Mouse (Mus musculus) kidney, adult 8-10 months (tissue): ENCODE data around the gene Nacc2.

Source experiments
- DNase-seq, 2 experiments: peaks; one replicate each; pipeline ENCODE4 v3.0.0; 2022

The Nacc2 gene

GRCm38 (mm10) chr2:26139034-26139544, 16.1 kb upstream of the Nacc2 start:
- no peak for DNase-seq

- DNase-seq: peak; percentile 33 to 52
Measured at GRCm38 (mm10) chr2:26138252-26139033, 15.4 kb upstream of the Nacc2 start.

DNA sequence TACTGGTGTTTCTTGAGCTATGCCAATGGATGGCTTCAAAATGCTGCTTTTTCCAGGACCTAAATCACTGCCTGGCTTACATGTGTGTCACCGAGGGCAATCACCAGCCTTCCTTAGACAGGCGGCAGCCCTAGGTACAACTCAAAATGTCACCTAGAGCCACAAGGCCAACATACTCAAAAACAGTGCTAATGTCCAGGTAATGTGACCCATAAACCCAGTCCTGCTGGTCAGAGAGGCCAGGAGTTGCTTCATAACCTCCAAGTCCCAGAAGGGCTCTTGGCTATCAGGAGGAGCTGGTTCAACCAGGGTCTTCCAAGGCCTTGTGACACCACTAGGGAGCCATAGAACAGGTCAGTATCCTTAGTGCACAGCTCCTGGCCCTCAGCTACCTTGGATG, 11.6 kb upstream of the Nacc2 start:
- DNase-seq: no peak

DNA sequence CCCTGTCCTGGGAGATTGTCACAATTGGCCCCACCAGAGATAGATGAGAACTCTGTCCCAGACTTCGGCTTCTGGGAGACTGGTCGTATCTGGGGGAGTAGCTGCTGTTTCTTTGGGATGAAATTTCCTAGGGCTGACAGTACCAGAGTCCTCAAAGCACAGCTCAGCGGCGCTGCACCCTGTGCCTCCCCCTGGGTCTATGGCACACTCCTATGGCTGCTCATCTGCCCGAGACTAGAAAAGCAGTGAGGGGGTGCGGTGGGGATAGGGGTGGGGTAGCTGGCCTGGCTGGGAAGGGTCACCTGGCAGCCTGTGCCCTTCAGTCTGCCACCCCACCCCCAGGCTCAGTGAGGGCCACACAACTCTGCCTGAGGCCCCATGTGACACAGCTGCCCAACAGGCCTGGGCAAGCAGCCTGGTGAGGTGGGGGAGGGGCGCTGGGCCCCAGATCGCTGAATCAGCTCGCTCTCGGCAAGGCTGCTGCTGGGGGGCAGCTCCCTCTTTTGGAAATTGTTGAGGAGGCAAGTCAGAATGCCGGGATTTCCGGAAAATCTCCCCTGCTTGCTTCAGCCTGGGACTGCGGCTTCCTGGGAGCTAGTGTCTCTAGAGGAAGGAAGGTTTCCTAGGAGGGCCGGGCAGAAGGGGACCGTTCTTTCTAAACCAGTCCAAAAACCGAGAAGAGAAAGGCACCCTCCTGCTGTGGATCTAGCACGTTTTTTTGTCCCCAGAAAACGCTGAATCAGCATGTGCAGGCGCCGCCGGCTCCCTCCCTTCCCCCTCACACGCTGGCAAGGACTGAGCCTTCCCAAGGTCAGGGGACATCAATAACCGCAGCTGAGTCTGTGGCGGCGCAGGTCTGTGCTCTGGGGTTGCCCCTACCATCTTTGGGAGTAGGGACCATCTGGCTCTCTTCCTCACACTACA, 9.9 kb upstream of the Nacc2 start:
- DNase-seq: peak; percentile 92 to 94

DNA sequence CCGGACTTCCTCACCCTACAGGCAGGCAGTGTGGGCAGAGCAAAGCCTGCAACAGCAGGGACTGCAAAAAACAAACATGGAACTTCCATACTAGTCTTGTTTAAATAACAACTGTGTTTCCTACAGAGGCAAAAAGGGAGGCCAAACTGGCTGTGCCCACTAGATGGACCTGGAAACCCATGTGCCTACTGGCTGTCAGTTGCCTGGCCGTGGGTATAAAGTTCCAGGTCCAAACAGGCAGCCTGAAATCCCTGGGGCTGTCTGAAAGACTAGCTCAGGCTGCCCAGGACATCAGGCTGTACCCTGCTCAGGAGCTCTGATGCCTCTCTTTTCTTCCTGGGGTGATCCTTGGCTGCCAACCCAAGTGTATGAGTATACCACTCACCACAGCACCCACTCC, 8.3 kb upstream of the Nacc2 start:
- DNase-seq: peak in 1 of 2 experiments; percentile 40

GRCm38 (mm10) chr2:26129962-26130361, 6.9 kb upstream of the Nacc2 start:
- no peak for DNase-seq

GRCm38 (mm10) chr2:26129346-26129745, 6.3 kb upstream of the Nacc2 start:
- DNase-seq: no peak

- DNase-seq: peak; percentile 76 to 79
Measured at GRCm38 (mm10) chr2:26122171-26123078, 595 bp downstream of the Nacc2 start.

GRCm38 (mm10) chr2:26121541-26122083, 1.4 kb downstream of the Nacc2 start:
- no peak for DNase-seq

GRCm38 (mm10) chr2:26119626-26120025, 3.4 kb downstream of the Nacc2 start:
- DNase-seq: no peak

- no peak for DNase-seq
Measured at GRCm38 (mm10) chr2:26119310-26119592, 3.8 kb downstream of the Nacc2 start.

- peak; percentile 61 to 66 for DNase-seq
Measured at GRCm38 (mm10) chr2:26118584-26119309, 4.3 kb downstream of the Nacc2 start.

- DNase-seq: no peak
Measured at GRCm38 (mm10) chr2:26117580-26117979, 5.4 kb downstream of the Nacc2 start.

DNA sequence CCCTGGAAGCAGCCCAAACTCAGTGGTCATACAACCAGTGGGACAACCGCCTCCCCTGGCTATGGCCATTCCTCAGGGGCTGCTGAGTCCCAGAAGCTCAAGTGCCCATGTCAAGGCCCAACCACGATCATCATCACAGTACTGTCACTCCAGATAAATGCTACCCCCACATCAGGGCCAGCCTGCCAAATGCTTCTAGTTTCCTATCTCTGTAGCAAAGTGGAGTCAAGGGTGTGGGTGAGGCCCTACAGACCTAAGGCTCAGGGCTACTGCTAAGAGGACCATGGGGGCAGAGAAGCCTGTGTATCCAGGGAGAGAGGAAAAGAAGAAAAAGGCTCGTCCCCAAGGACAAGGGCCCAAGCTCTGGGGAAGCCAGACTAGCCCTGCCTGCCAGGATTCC, 6.5 kb downstream of the Nacc2 start:
- no peak for DNase-seq

DNA sequence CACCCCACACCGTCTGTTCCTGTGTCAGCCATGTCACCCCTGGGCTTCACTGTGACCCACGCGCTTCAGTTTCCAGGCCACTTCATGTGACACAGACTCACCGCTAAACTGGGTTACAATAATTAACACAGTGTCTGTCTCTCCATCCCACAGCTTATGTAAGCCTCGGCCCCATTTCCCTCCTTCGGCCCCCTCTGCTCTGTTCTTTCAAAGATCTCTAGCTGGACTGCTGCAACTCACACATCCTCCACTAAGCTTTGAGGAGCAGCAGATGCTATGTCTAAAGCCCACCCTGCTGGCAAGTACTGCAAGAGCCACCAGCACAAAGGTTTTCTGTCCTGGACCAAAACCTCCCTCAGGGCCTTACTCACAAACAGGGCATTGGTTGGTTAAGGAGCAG, 7.8 kb downstream of the Nacc2 start:
- DNase-seq: no peak

- no peak for DNase-seq
Measured at GRCm38 (mm10) chr2:26108237-26108636, 14.8 kb downstream of the Nacc2 start.

GRCm38 (mm10) chr2:26107011-26107410, 16.0 kb downstream of the Nacc2 start:
- DNase-seq: no peak

- no peak for DNase-seq
Measured at GRCm38 (mm10) chr2:26106233-26106632, 16.8 kb downstream of the Nacc2 start.

- DNase-seq: no peak
Measured at GRCm38 (mm10) chr2:26100296-26100695, 22.7 kb downstream of the Nacc2 start.

DNA sequence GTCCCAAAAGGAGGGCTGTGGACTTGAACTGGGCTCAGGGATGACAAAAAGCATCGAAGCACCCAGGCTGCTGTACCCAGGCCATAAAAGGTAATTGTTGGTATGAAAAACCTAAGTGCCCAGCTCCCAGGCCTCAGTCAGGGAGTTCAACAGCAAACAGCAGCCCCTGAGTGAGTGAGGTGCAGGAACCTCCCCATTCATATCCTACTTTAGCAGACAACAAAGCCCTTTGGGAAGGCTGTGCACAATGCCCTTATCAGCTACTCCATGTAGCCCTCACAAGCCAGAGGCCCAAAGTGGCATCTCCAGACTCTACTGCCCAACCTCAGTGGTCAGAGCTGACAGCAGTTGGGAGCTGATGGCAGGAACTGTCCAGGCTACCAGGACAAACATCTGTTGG, 23.2 kb downstream of the Nacc2 start:
- DNase-seq: no peak

DNA sequence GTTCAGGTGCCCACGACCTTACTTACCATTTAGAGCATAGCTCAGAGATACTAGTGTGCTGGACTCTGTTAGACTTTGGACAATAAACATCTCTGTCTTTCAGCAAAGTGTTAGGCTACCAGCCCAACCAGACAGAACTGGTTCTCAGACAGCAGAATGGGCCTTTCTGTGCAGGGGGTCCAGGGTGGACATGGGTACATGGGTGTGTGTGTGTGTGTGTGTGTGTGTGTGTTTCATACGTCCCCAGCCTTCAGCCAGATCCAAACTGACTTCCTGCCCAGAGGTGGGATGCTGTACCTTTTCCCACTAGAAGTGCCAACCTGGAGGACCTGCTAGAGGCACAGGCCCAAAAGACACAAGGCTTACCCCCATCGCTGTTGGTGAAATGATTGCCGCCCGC, 23.8 kb downstream of the Nacc2 start:
- DNase-seq: no peak

DNA sequence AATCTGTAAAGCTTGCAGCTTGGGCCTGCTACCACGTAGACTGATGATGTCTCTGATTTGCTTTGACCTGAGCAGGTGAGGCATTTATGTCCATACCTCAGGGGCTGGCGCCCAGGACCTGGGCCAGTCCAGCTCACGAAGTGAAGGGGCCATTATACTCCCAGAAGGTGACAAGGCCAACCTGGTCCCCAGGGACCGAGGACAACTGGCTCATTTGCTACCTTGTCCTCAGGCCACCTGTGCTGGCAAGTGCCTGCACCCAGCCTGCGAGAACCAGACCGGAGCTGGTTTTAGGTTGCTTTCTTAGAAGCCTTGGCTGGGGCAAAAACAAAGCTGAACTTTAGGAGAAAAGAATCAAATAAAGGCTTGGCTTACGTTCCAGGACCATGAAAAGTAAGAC, 29.1 kb downstream of the Nacc2 start:
- DNase-seq: peak; percentile 58 to 65
